Mouse (Mus musculus): ENCODE measurements around the gene Adamts4. TPM values are rescaled to one million over a fixed set of nuclear protein-coding genes. Genes with fewer than 3 reads are reported as not detected.
A peak's percentile ranks its signal among the peaks of the same experiment; 100 is the strongest.

The Adamts4 gene
- polyA plus RNA-seq, 1 experiment from 2014 or later = 4.1 TPM

DNA sequence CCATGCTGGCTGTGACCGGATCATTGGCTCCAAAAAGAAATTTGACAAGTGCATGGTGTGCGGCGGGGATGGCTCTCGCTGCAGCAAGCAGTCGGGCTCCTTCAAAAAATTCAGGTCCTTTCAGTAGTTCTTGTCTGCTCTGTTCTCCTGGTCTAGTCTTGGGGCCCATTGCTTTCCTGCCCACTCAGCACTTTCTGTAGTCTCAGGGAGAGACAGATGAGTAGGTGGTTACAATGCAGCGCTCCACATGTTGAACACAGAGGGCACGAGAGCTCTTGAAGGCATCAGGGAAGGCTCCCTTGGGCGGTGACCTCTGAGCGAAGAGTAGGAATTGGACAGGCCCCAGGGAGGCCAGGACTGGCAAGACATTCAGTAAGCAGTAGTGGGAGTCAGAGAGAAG lies 7.6 kb downstream of the Adamts4 start:
- ATAC-seq (ENCODE audit: low FRiP score, low TSS enrichment) = no peak
- DNase-seq = no peak
- H3K27ac ChIP-seq (replicated peaks; ENCODE audit: low read depth, low read length) = no peak overlapping the region
- H3K27me3 ChIP-seq (ENCODE audit: control insufficient read depth, insufficient read depth, low read length) = no peaks in the 10 kb centered on the region
- H3K4me1 ChIP-seq (ENCODE audit: control insufficient read depth, insufficient read depth, low read length) = 0 out of 2 replicates have a peak, but pooled peaks cover 6% of the 10 kb centered on the region
- H3K36me3 ChIP-seq (ENCODE audit: control insufficient read depth, insufficient read depth, low read length) = no peaks in the 10 kb centered on the region
- H3K9ac ChIP-seq (replicated peaks; ENCODE audit: low read length) = no peak overlapping the region
- H3K4me2 ChIP-seq (ENCODE audit: low read length) = no peak overlapping the region
- 89% methylated on average over 9 of the region's 9 CpGs for WGBS
- H3K4me3 ChIP-seq (replicated peaks; ENCODE audit: low read depth, low read length) = no peak overlapping the region
- H3K9me3 ChIP-seq (ENCODE audit: control insufficient read depth, low read length) = no peaks in the 10 kb centered on the region

GRCm38 (mm10) chr1:171258921-171259320 lies 8.7 kb downstream of the Adamts4 start:
- no peaks in the 10 kb centered on the region for H3K27me3 ChIP-seq (ENCODE audit: control insufficient read depth, insufficient read depth, low read length)
- H3K9ac ChIP-seq (replicated peaks; ENCODE audit: low read length) = no peak overlapping the region
- H3K27ac ChIP-seq (replicated peaks; ENCODE audit: low read depth, low read length) = no peak overlapping the region
- H3K4me3 ChIP-seq (replicated peaks; ENCODE audit: low read depth, low read length) = no peak overlapping the region
- 82% methylated on average over 17 of the region's 17 CpGs for WGBS
- no peak for DNase-seq
- no peaks in the 10 kb centered on the region for H3K36me3 ChIP-seq (ENCODE audit: control insufficient read depth, insufficient read depth, low read length)
- no peak overlapping the region for H3K4me2 ChIP-seq (ENCODE audit: low read length)
- no peak for ATAC-seq (ENCODE audit: low FRiP score, low TSS enrichment)
- no peaks in the 10 kb centered on the region for H3K9me3 ChIP-seq (ENCODE audit: control insufficient read depth, low read length)
- 0 out of 2 replicates have a peak, but pooled peaks cover 7% of the 10 kb centered on the region for H3K4me1 ChIP-seq (ENCODE audit: control insufficient read depth, insufficient read depth, low read length)

DNA sequence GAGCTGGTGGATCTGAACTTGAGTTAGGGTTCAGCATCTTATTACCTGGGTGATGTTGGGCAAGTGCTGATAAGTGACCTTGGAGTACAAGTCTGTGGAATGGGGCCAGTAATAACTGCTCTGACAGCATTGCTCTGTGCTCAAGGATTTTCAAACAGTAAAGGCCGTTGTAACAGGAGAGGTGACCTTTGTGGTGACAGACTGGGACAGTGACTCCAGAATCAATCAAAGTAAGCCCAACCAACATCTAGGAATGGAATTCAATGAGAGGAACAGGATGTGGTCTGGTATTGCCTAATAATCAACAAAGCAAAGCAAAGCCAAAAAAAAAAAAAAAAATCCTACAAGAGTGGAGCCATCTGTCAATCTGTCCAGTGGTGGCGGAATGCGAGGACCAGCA lies 10.1 kb downstream of the Adamts4 start:
- Histone ChIP-seq H3K9me3 (ENCODE audit: control insufficient read depth, low read length) (no peaks in the 10 kb centered on the region), H3K4me3 (replicated peaks; ENCODE audit: low read depth, low read length) (no peak overlapping the region), H3K36me3 (ENCODE audit: control insufficient read depth, insufficient read depth, low read length) (no peaks in the 10 kb centered on the region), H3K27ac (replicated peaks; ENCODE audit: low read depth, low read length) (no peak overlapping the region), H3K4me1 (ENCODE audit: control insufficient read depth, insufficient read depth, low read length) (0 out of 2 replicates have a peak, but pooled peaks cover 7% of the 10 kb centered on the region), H3K4me2 (ENCODE audit: low read length) (no peak overlapping the region), H3K27me3 (ENCODE audit: control insufficient read depth, insufficient read depth, low read length) (no peaks in the 10 kb centered on the region), H3K9ac (replicated peaks; ENCODE audit: low read length) (no peak overlapping the region)
- DNase-seq (no peak), ATAC-seq (ENCODE audit: low FRiP score, low TSS enrichment) (no peak)
- 92% methylated on average over 3 of the region's 3 CpGs for WGBS

GRCm38 (mm10) chr1:171262594-171263130 lies 12.4 kb downstream of the Adamts4 start:
- Histone ChIP-seq H3K4me3 (replicated peaks; ENCODE audit: low read depth, low read length) (peak overlapping the region; percentile 24), H3K4me1 (ENCODE audit: control insufficient read depth, insufficient read depth, low read length) (0 out of 2 replicates have a peak, but pooled peaks cover 7% of the 10 kb centered on the region), H3K27me3 (ENCODE audit: control insufficient read depth, insufficient read depth, low read length) (no peaks in the 10 kb centered on the region), H3K4me2 (ENCODE audit: low read length) (peak overlapping the region; percentile 54), H3K27ac (replicated peaks; ENCODE audit: low read depth, low read length) (peak overlapping the region; percentile 72), H3K9ac (replicated peaks; ENCODE audit: low read length) (no peak overlapping the region; the same call in 1 of the 2 replicates), H3K9me3 (ENCODE audit: control insufficient read depth, low read length) (no peaks in the 10 kb centered on the region), H3K36me3 (ENCODE audit: control insufficient read depth, insufficient read depth, low read length) (no peaks in the 10 kb centered on the region)
- peak; percentile 79 for DNase-seq
- 7% methylated on average over 8 of the region's 8 CpGs for WGBS
- ATAC-seq (ENCODE audit: low FRiP score, low TSS enrichment) = peak; percentile 65

GRCm38 (mm10) chr1:171263185-171263611 lies 13.0 kb downstream of the Adamts4 start:
- ATAC-seq (ENCODE audit: low FRiP score, low TSS enrichment) = peak; percentile 91
- WGBS = 4% methylated on average over 2 of the region's 2 CpGs
- Histone ChIP-seq H3K9me3 (ENCODE audit: control insufficient read depth, low read length) (no peaks in the 10 kb centered on the region), H3K4me2 (ENCODE audit: low read length) (peak overlapping the region; percentile 54), H3K9ac (replicated peaks; ENCODE audit: low read length) (no peak overlapping the region), H3K27me3 (ENCODE audit: control insufficient read depth, insufficient read depth, low read length) (no peaks in the 10 kb centered on the region), H3K27ac (replicated peaks; ENCODE audit: low read depth, low read length) (peak overlapping the region; percentile 72), H3K36me3 (ENCODE audit: control insufficient read depth, insufficient read depth, low read length) (no peaks in the 10 kb centered on the region), H3K4me1 (ENCODE audit: control insufficient read depth, insufficient read depth, low read length) (0 out of 2 replicates have a peak, but pooled peaks cover 7% of the 10 kb centered on the region), H3K4me3 (replicated peaks; ENCODE audit: low read depth, low read length) (peak overlapping the region; percentile 24)
- DNase-seq = peak; percentile 84

- peak overlapping the region; percentile 72 for H3K27ac ChIP-seq (replicated peaks; ENCODE audit: low read depth, low read length)
- H3K27me3 ChIP-seq (ENCODE audit: control insufficient read depth, insufficient read depth, low read length) = no peaks in the 10 kb centered on the region
- WGBS = 83% methylated on average over 3 of the region's 3 CpGs
- DNase-seq (no peak), ATAC-seq (ENCODE audit: low FRiP score, low TSS enrichment) (no peak)
- H3K9ac ChIP-seq (replicated peaks; ENCODE audit: low read length) = no peak overlapping the region
- H3K4me2 ChIP-seq (ENCODE audit: low read length) = peak overlapping the region; percentile 54
- H3K4me1 ChIP-seq (ENCODE audit: control insufficient read depth, insufficient read depth, low read length) = 0 out of 2 replicates have a peak, but pooled peaks cover 7% of the 10 kb centered on the region
- no peak overlapping the region for H3K4me3 ChIP-seq (replicated peaks; ENCODE audit: low read depth, low read length)
- no peaks in the 10 kb centered on the region for H3K36me3 ChIP-seq (ENCODE audit: control insufficient read depth, insufficient read depth, low read length)
- no peaks in the 10 kb centered on the region for H3K9me3 ChIP-seq (ENCODE audit: control insufficient read depth, low read length)
Observed at GRCm38 (mm10) chr1:171263666-171264461, 13.6 kb downstream of the Adamts4 start.

DNA sequence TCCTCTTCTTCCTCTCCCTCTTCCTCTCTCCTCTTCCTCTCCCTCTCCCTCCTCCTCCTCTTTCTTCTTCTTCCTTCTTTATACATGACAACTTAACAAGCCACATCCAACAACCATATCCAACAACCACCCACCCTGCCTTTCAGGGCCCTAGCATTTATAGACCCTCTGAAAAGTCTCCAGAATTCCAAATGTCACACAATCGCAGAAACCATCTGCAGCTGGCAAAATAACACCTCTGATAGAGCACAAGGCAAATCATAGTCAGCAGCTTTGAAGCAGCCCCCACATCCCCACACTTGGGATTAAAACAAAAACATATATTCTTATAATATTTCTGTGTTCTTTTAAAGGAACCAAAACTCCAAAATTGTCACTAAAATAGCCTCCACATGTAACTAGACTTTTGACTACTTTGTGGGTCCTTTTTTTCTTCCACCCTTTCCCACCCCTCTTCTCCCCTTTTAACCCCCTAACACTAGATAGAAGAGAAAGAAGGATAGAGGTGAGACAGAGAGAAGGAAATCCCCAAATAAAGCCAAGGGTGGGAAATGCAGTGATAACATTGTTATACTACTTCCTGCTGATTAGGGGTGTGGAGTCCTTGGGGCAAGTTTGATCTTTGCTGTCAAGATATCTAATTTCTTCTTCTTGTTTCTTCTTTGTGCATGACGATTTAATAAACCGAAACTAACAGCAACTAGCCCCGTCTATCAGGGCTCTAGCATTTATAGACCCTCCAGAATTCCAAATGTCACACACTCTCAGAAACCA lies 15.9 kb downstream of the Adamts4 start:
- Histone ChIP-seq H3K36me3 (ENCODE audit: control insufficient read depth, insufficient read depth, low read length) (no peaks in the 10 kb centered on the region), H3K27ac (replicated peaks; ENCODE audit: low read depth, low read length) (no peak overlapping the region), H3K27me3 (ENCODE audit: control insufficient read depth, insufficient read depth, low read length) (no peaks in the 10 kb centered on the region), H3K4me3 (replicated peaks; ENCODE audit: low read depth, low read length) (no peak overlapping the region), H3K4me1 (ENCODE audit: control insufficient read depth, insufficient read depth, low read length) (peaks cover 15% of the 10 kb centered on the region), H3K9ac (replicated peaks; ENCODE audit: low read length) (no peak overlapping the region), H3K9me3 (ENCODE audit: control insufficient read depth, low read length) (no peaks in the 10 kb centered on the region), H3K4me2 (ENCODE audit: low read length) (no peak overlapping the region)
- ATAC-seq (ENCODE audit: low FRiP score, low TSS enrichment) (no peak), DNase-seq (no peak)
- 83% methylated on average over 4 of the region's 4 CpGs for WGBS

DNA sequence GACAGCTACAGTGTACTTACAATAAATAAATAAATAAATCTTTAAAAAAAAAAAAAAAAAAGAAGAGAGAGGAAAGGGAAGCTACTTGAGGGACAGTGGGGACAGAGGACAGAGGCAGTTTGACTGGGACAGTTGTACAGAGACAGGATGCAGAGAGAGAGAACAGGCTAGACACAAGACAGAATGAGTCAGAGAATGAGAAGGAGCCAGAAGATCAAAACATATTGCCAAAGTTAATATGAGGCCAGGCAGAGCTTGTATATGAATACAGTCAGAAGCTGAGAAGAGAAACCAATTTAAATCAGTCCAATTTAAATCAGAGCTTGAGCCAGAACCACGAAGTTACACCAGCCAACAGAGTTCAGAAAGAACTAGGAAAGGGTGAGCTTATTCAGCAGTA lies 18.1 kb downstream of the Adamts4 start:
- Histone ChIP-seq H3K4me3 (replicated peaks; ENCODE audit: low read depth, low read length) (no peak overlapping the region), H3K36me3 (ENCODE audit: control insufficient read depth, insufficient read depth, low read length) (peaks cover 14% of the 10 kb centered on the region), H3K9ac (replicated peaks; ENCODE audit: low read length) (no peak overlapping the region), H3K27me3 (ENCODE audit: control insufficient read depth, insufficient read depth, low read length) (no peaks in the 10 kb centered on the region), H3K27ac (replicated peaks; ENCODE audit: low read depth, low read length) (no peak overlapping the region), H3K4me2 (ENCODE audit: low read length) (no peak overlapping the region), H3K9me3 (ENCODE audit: control insufficient read depth, low read length) (no peaks in the 10 kb centered on the region), H3K4me1 (ENCODE audit: control insufficient read depth, insufficient read depth, low read length) (peaks cover 14% of the 10 kb centered on the region)
- 60% methylated on average over 1 of the region's 1 CpGs for WGBS
- no peak for ATAC-seq (ENCODE audit: low FRiP score, low TSS enrichment)
- no peak for DNase-seq

Data from midbrain, embryonic 14.5 days (tissue).